Mouse (Mus musculus): ENCODE measurements around the gene Eme1. TPM values are rescaled to one million over a fixed set of nuclear protein-coding genes. Genes with fewer than 3 reads are reported as not detected.
A peak's percentile ranks its signal among the peaks of the same experiment; 100 is the strongest.
"Not testable (repeated sequence)": the region's sequence is repeated elsewhere in the genome, so short reads cannot be mapped to it uniquely, and the experiment has no call there.

The Eme1 gene
- polyA plus RNA-seq, 1 experiment: 0.17 TPM

- H3K4me1 ChIP-seq (ENCODE audit: control insufficient read depth, insufficient read depth, low read length): no peaks in the 10 kb centered on the region
- H3K4me3 ChIP-seq (ENCODE audit: insufficient read depth, low read length): no peak overlapping the region
- no peak overlapping the region for H3K27ac ChIP-seq (ENCODE audit: insufficient read depth, low read length)
- TF ChIP-seq CTCF (IDR thresholded peaks at IDR 0.05; ENCODE audit: extremely low read depth, insufficient read depth, low read length) (no peak), POLR2A (IDR thresholded peaks at IDR 0.05; ENCODE audit: extremely low read depth, insufficient read depth, low read length) (no peak)
These were observed 7.6 kb upstream of the Eme1 start for GRCm38 (mm10) chr11:94661344-94661743.

GRCm38 (mm10) chr11:94652973-94653372 is 791 bp downstream of the Eme1 start:
- TF ChIP-seq POLR2A (IDR thresholded peaks at IDR 0.05; ENCODE audit: extremely low read depth, insufficient read depth, low read length) (no peak), CTCF (IDR thresholded peaks at IDR 0.05; ENCODE audit: extremely low read depth, insufficient read depth, low read length) (no peak)
- no peak overlapping the region for H3K27ac ChIP-seq (ENCODE audit: insufficient read depth, low read length)
- H3K4me3 ChIP-seq (ENCODE audit: insufficient read depth, low read length): no peak overlapping the region
- peaks cover 6% of the 10 kb centered on the region; the same call in 1 of the 2 replicates for H3K4me1 ChIP-seq (ENCODE audit: control insufficient read depth, insufficient read depth, low read length)

- not testable (repeated sequence) for H3K4me3 ChIP-seq (ENCODE audit: insufficient read depth, low read length); H3K4me1 ChIP-seq (ENCODE audit: control insufficient read depth, insufficient read depth, low read length); H3K27ac ChIP-seq (ENCODE audit: insufficient read depth, low read length)
These were observed 2.5 kb downstream of the Eme1 start for GRCm38 (mm10) chr11:94651241-94651640.

- no peaks in the 10 kb centered on the region for H3K4me1 ChIP-seq (ENCODE audit: control insufficient read depth, insufficient read depth, low read length)
- H3K27ac ChIP-seq (ENCODE audit: insufficient read depth, low read length): no peak overlapping the region
- no peak for TF ChIP-seq CTCF (IDR thresholded peaks at IDR 0.05; ENCODE audit: extremely low read depth, insufficient read depth, low read length)
- TF ChIP-seq POLR2A (IDR thresholded peaks at IDR 0.05; ENCODE audit: extremely low read depth, insufficient read depth, low read length): no peak
- no peak overlapping the region for H3K4me3 ChIP-seq (ENCODE audit: insufficient read depth, low read length)
These were observed 7.3 kb downstream of the Eme1 start for GRCm38 (mm10) chr11:94646457-94646856.

GRCm38 (mm10) chr11:94644461-94645219 is 9.1 kb downstream of the Eme1 start:
- H3K4me3 ChIP-seq (ENCODE audit: insufficient read depth, low read length): no peak overlapping the region
- TF ChIP-seq CTCF (IDR thresholded peaks at IDR 0.05; ENCODE audit: extremely low read depth, insufficient read depth, low read length) (no peak), POLR2A (IDR thresholded peaks at IDR 0.05; ENCODE audit: extremely low read depth, insufficient read depth, low read length) (no peak)

GRCm38 (mm10) chr11:94634431-94634830 is 19.3 kb downstream of the Eme1 start:
- Histone ChIP-seq H3K4me1 (ENCODE audit: control insufficient read depth, insufficient read depth, low read length) (peaks cover 2% of the 10 kb centered on the region; the same call in 1 of the 2 replicates), H3K27ac (ENCODE audit: insufficient read depth, low read length) (no peak overlapping the region), H3K4me3 (ENCODE audit: insufficient read depth, low read length) (no peak overlapping the region)
- TF ChIP-seq CTCF (IDR thresholded peaks at IDR 0.05; ENCODE audit: extremely low read depth, insufficient read depth, low read length) (no peak), POLR2A (IDR thresholded peaks at IDR 0.05; ENCODE audit: extremely low read depth, insufficient read depth, low read length) (no peak)

More at GRCm38 (mm10) chr11:94644461-94645219, 9.1 kb downstream of the Eme1 start:
- no peak overlapping the region for H3K27ac ChIP-seq (ENCODE audit: insufficient read depth, low read length)
- no peaks in the 10 kb centered on the region for H3K4me1 ChIP-seq (ENCODE audit: control insufficient read depth, insufficient read depth, low read length)

- H3K27ac ChIP-seq (ENCODE audit: insufficient read depth, low read length): no peak overlapping the region
- peaks cover 2% of the 10 kb centered on the region; the same call in 1 of the 2 replicates for H3K4me1 ChIP-seq (ENCODE audit: control insufficient read depth, insufficient read depth, low read length)
- TF ChIP-seq CTCF (IDR thresholded peaks at IDR 0.05; ENCODE audit: extremely low read depth, insufficient read depth, low read length): no peak
- no peak for TF ChIP-seq POLR2A (IDR thresholded peaks at IDR 0.05; ENCODE audit: extremely low read depth, insufficient read depth, low read length)
- no peak overlapping the region for H3K4me3 ChIP-seq (ENCODE audit: insufficient read depth, low read length)
These were observed 20.8 kb downstream of the Eme1 start for GRCm38 (mm10) chr11:94632988-94633387.

- Histone ChIP-seq H3K27ac (ENCODE audit: insufficient read depth, low read length) (no peak overlapping the region), H3K4me3 (ENCODE audit: insufficient read depth, low read length) (no peak overlapping the region), H3K4me1 (ENCODE audit: control insufficient read depth, insufficient read depth, low read length) (peaks cover 2% of the 10 kb centered on the region; the same call in 1 of the 2 replicates)
- no peak for TF ChIP-seq POLR2A (IDR thresholded peaks at IDR 0.05; ENCODE audit: extremely low read depth, insufficient read depth, low read length)
- TF ChIP-seq CTCF (IDR thresholded peaks at IDR 0.05; ENCODE audit: extremely low read depth, insufficient read depth, low read length): no peak
These were observed 21.8 kb downstream of the Eme1 start for GRCm38 (mm10) chr11:94631969-94632368.

GRCm38 (mm10) chr11:94630199-94631011 is 23.4 kb downstream of the Eme1 start:
- TF ChIP-seq POLR2A (IDR thresholded peaks at IDR 0.05; ENCODE audit: extremely low read depth, insufficient read depth, low read length) (no peak), CTCF (IDR thresholded peaks at IDR 0.05; ENCODE audit: extremely low read depth, insufficient read depth, low read length) (no peak)
- Histone ChIP-seq H3K4me3 (ENCODE audit: insufficient read depth, low read length) (peak overlapping the region; percentile 91), H3K27ac (ENCODE audit: insufficient read depth, low read length) (no peak overlapping the region), H3K4me1 (ENCODE audit: control insufficient read depth, insufficient read depth, low read length) (peaks cover 2% of the 10 kb centered on the region; the same call in 1 of the 2 replicates)

GRCm38 (mm10) chr11:94629884-94630198 is 23.9 kb downstream of the Eme1 start:
- no peak for TF ChIP-seq CTCF (IDR thresholded peaks at IDR 0.05; ENCODE audit: extremely low read depth, insufficient read depth, low read length)
- peaks cover 2% of the 10 kb centered on the region; the same call in 1 of the 2 replicates for H3K4me1 ChIP-seq (ENCODE audit: control insufficient read depth, insufficient read depth, low read length)
- H3K27ac ChIP-seq (ENCODE audit: insufficient read depth, low read length): peak overlapping the region; percentile 36; the same call in 1 of the 2 replicates
- H3K4me3 ChIP-seq (ENCODE audit: insufficient read depth, low read length): peak overlapping the region; percentile 91
